Mouse (Mus musculus): ENCODE measurements at regions not wholly inside any gene's neighbourhood (a gene's known extent, or its start where the extent isn't known, plus 50 kb on each side); places are given as distances from the start of the nearest gene placed in this dataset.

GRCm38 (mm10) chr1:187413881-187414280 is 194.7 kb upstream of the Esrrg start:
- no peak for DNase-seq (ENCODE audit: low read depth, low spot score)

GRCm38 (mm10) chr1:187418186-187419140 is 190.1 kb upstream of the Esrrg start:
- DNase-seq (ENCODE audit: low read depth, low spot score), result peak; percentile 51

DNA sequence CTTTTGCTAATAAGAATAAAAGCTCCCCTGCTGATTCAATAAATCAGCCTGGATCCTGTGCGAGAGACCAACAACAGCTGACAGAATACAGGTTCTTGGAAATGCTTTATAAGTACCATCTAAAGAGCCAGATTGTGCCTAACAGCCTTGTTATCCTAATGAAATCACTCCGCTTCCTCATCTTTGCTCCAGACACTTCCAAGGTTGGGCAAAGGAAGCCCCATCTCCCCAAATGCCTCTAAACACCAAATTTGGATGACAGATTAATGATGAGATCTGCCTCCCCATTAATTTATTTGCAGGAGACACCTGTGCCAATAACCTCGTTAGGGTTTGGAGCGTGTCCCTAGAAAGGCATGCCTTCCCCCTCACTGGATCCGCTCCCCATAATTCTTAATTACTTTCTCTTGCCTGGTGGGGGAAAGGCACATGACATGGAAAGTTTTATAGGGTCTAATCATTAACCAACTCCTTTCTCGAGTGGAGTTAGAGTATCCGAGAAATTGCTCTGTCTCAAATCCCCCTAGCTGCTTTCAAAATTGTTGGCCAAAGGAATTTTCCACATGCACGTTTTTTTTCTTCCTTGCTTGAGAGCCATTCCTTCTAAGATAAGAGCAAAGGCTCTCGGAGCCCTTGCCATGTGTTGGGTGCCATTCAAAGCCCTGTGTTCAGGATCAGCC is 179.9 kb upstream of the Esrrg start:
- DNase-seq (ENCODE audit: low read depth, low spot score), result no peak

GRCm38 (mm10) chr1:187433716-187434634 is 174.6 kb upstream of the Esrrg start:
- DNase-seq (ENCODE audit: low read depth, low spot score), result no peak

GRCm38 (mm10) chr1:187439170-187439914 is 169.2 kb upstream of the Esrrg start:
- DNase-seq (ENCODE audit: low read depth, low spot score), result no peak

GRCm38 (mm10) chr1:187441668-187442193 is 166.9 kb upstream of the Esrrg start:
- DNase-seq (ENCODE audit: low read depth, low spot score), result no peak

- no peak for DNase-seq (ENCODE audit: low read depth, low spot score)
Measured at GRCm38 (mm10) chr1:187446511-187446910, 162.1 kb upstream of the Esrrg start.

- peak; percentile 77 for DNase-seq (ENCODE audit: low read depth, low spot score)
Measured at GRCm38 (mm10) chr1:187448173-187448572, 160.4 kb upstream of the Esrrg start.

DNA sequence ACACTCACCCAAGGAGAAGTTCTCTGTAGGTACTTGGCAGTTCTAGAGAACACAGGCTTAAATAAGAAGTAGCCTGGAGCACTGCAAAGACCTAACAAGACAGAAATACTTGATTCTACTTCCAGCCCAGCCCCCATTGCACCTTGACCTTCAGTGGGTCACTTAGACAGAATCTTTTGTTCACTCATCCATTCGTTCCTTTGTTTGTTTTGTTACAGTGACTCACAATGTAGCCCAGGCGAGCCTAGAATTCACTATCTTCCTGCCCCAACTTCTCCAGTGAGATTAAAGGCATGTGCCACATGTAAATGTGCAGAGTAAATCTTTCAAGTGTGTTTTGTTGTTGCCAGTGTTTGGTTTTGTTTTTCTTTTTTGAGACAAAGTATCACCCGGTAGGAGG is 158.5 kb upstream of the Esrrg start:
- no peak for DNase-seq (ENCODE audit: low read depth, low spot score)

GRCm38 (mm10) chr1:187452189-187452588 is 156.4 kb upstream of the Esrrg start:
- DNase-seq (ENCODE audit: low read depth, low spot score), result peak; percentile 17

DNA sequence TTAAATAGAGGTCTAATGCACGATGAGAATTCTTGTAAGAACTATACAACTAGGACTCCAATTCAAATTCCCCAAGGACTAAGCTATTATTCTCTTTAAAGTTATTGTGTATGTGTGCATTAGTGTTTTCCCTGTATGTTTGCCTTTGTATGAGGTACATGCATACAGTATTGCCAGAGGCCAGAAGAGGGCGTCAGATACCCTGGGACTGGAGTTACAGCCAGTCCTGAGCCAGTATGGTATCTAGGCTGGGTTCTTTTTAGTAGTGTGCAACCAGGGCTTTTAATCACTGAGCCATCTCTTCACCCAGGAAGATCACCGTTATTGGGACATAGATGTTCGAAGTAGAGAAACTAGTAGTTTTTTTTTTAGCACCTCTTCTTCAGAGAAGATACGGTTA is 154.2 kb upstream of the Esrrg start:
- DNase-seq (ENCODE audit: low read depth, low spot score), result no peak

GRCm38 (mm10) chr1:187484821-187485220 is 123.8 kb upstream of the Esrrg start:
- no peak for DNase-seq (ENCODE audit: low read depth, low spot score)

- DNase-seq (ENCODE audit: low read depth, low spot score), result no peak
Measured at GRCm38 (mm10) chr1:187487948-187488690, 120.5 kb upstream of the Esrrg start.

- DNase-seq (ENCODE audit: low read depth, low spot score), result no peak
Measured at GRCm38 (mm10) chr1:187489452-187489851, 119.1 kb upstream of the Esrrg start.

DNA sequence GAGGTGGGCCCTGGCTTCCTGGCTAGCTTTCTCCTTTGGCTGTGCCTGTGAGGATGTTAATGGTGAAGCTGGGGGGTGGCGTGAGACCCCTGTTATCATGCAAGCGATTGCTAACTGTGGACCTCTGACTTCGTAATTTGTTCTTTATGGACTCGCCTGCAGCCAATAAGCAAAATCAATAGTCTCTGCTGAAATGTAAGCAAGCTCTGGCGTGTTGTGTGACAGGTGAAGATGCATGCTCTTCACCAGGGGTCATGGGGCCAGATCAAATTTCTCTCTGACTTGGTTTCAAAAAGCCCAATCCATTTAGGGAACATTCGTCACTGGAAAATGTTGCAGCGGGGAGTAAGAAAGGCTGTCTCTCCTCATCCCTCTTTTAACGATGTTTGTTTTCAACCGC is 103.2 kb upstream of the Esrrg start:
- no peak for DNase-seq (ENCODE audit: low read depth, low spot score)

GRCm38 (mm10) chr1:187507217-187507616 is 101.4 kb upstream of the Esrrg start:
- peak; percentile 41 for DNase-seq (ENCODE audit: low read depth, low spot score)

DNA sequence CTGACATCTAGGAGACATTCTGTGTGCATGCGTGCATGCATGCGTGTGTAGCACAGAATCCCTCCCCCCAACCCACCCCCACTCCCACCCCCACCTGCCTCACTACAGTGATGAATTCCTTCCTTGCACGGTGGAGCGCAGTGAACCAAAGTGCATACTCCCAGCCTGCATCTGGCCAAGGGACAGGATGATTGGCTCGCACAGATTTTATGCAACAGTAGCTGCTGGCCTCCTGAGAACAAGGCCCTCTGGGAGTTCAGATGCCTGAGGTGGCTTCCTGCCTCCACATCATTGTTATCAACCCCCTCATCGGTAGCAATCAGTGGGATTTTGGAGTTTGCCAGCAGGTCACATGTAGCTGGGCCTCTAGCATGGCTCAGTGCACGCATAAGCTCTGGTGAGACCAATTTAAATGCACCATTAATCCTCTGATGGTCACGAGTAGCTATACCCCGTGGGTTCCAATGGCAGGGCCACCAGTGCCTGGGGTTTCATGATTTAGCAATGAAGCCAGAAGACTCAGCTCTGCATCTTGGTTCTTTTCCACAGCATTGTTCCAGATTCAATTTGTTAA is 77.2 kb upstream of the Esrrg start:
- no peak for DNase-seq (ENCODE audit: low read depth, low spot score)

- no peak for DNase-seq (ENCODE audit: low read depth, low spot score)
Measured at GRCm38 (mm10) chr1:187536263-187536662, 72.3 kb upstream of the Esrrg start.

GRCm38 (mm10) chr1:187556718-187557117 is 51.9 kb upstream of the Esrrg start:
- peak; percentile 20 for DNase-seq (ENCODE audit: low read depth, low spot score)
